Comparison of ENCODE assay signal across 9 mouse cellular contexts in genomic region chr4:148166986-148167385, GRCm38 (mm10). TPM values are rescaled to one million over a fixed set of nuclear protein-coding genes. Genes with fewer than 3 reads are reported as not detected.
DNase-seq lines count a peak whose midpoint lies in the region; ATAC-seq and TF ChIP-seq lines count a peak whose summit lies in the region.
"Had no signal": no experiment of that assay in that cellular context is flagged by ENCODE, and none has a peak within 500 bp of the region (broad histone marks: within the 10 kb centered on the region; RNA-seq: fewer than 3 reads in every experiment).

No protein-coding gene starts in this region.

- peaks cover 17% of the 10 kb centered on the region for H3K4me1 ChIP-seq in G1E (ENCODE audit: insufficient read depth, low read depth, low read length)
- H3K4me1 ChIP-seq in embryonic facial prominence, embryonic 12.5 days, result peaks cover 10% of the 10 kb centered on the region

- peaks cover 53% of the 10 kb centered on the region for H3K27me3 ChIP-seq in G1E (ENCODE audit: insufficient read depth, low read length)
- peaks cover 82% of the 10 kb centered on the region for H3K27me3 ChIP-seq in embryonic facial prominence, embryonic 12.5 days

- H3K9ac ChIP-seq in embryonic facial prominence, embryonic 12.5 days, result no peak overlapping the region

- H3K36me3 ChIP-seq in G1E (replicated peaks), result no peaks in the 10 kb centered on the region
- no peaks in the 10 kb centered on the region for H3K36me3 ChIP-seq in embryonic facial prominence, embryonic 12.5 days

- no peak overlapping the region for H3K4me3 ChIP-seq in G1E (ENCODE audit: low read depth, low read length)
- H3K4me3 ChIP-seq in embryonic facial prominence, embryonic 12.5 days, result peak overlapping the region; percentile 9; the same call in 1 of the 2 replicates

- peak overlapping the region; percentile 32 for H3K4me2 ChIP-seq in embryonic facial prominence, embryonic 12.5 days (replicated peaks)

- H3K9me3 ChIP-seq in G1E (replicated peaks), result no peaks in the 10 kb centered on the region
- no peaks in the 10 kb centered on the region for H3K9me3 ChIP-seq in embryonic facial prominence, embryonic 12.5 days

- H3K27ac ChIP-seq in embryonic facial prominence, embryonic 12.5 days, result no peak overlapping the region

- peak; percentile 36 for DNase-seq in G1E (ENCODE audit: low spot score)
- peak; percentile 74 for DNase-seq in adrenal gland, postnatal 25 days
- peak; percentile 67 to 79 for DNase-seq in heart, postnatal 36 days
- DNase-seq in layer of hippocampus, postnatal 10 days (ENCODE audit: low spot score in 2 of 2), result peak; percentile 78 to 82
- DNase-seq in lung, postnatal 4 days, result peak; percentile 43 to 79
- peak; percentile 60 for DNase-seq in right cerebral cortex, postnatal 25 days

- intact Hi-C loops in heart, postnatal 36 days (cut with DNase I), result loop anchor here (1.0 kb wide), 1 partner anchor 53 kb away; no protein-coding TSS in a partner anchor

- ATAC-seq in G1E (ENCODE audit: extremely low read depth, insufficient number of reproducible peaks, low FRiP score, poor library complexity, severe bottlenecking), result no peak
- ATAC-seq in embryonic facial prominence, embryonic 12.5 days (ENCODE audit: insufficient number of reproducible peaks, insufficient read depth, low FRiP score, low TSS enrichment), result no peak
- ATAC-seq in inflammation-experienced regulatory T-cells, adult 6 months, result no peak

- whole genome bisulfite sequencing in embryonic facial prominence, embryonic 12.5 days, result 7% methylated on average over 3 of the region's 4 CpGs

- TF ChIP-seq CTCF in G1E (IDR thresholded peaks at IDR 0.05; ENCODE audit: low read depth, low read length), result no peak

RNA-seq across cellular contexts. Expression of gene Fbxo2, which starts 6.6 kb away (rescaled TPM):
- total RNA-seq in G1E (2014; fragmentation: Nextera tagmentation) (not detected in 2 replicates), G1E (2017) (0.49 and 0.64 TPM in 2 replicates)
- polyA plus RNA-seq in G1E (2012), result 0.12 and 0.44 TPM in 2 replicates
- 4.5 and 4.7 TPM in 2 replicates for total RNA-seq in adrenal gland, postnatal 25 days (2021)
- polyA plus RNA-seq in embryonic facial prominence, embryonic 12.5 days (2016; fragmentation: Nextera tagmentation; extraction: Ambion mirVana), result 4.1 and 4.7 TPM in 2 replicates
- total RNA-seq in heart, postnatal 36 days (2021), result under 1 TPM in 1 of 2 experiments, not detected in 1; 0.19 TPM
- total RNA-seq in layer of hippocampus, postnatal 10 days (2021), result 10 to 100 TPM; 45.9 to 49.7 TPM
- not detected for polyA plus RNA-seq in inflammation-experienced regulatory T-cells, adult 6 months (2017; shearing (Covaris generic))

RNA-seq across cellular contexts. Expression of gene Fbxo44, which starts 6.7 kb away (rescaled TPM):
- total RNA-seq in G1E (2014; fragmentation: Nextera tagmentation) (7.5 and 10.1 TPM in 2 replicates), G1E (2017) (5.0 and 6.6 TPM in 2 replicates)
- 3.0 and 3.3 TPM in 2 replicates for polyA plus RNA-seq in G1E (2012)
- 7.0 and 14.6 TPM in 2 replicates for total RNA-seq in adrenal gland, postnatal 25 days (2021)
- polyA plus RNA-seq in embryonic facial prominence, embryonic 12.5 days (2016; fragmentation: Nextera tagmentation; extraction: Ambion mirVana), result 19.7 and 23.6 TPM in 2 replicates
- 10 to 100 TPM; 18.2 to 18.8 TPM for total RNA-seq in heart, postnatal 36 days (2021)
- 10 to 100 TPM; 86.6 to 87.7 TPM for total RNA-seq in layer of hippocampus, postnatal 10 days (2021)
- 1 to 10 TPM in 2 of 3 experiments, under 1 TPM in 1; 0.44 to 4.3 (median 4.1) TPM for polyA plus RNA-seq in inflammation-experienced regulatory T-cells, adult 6 months (2017; shearing (Covaris generic))

RNA-seq across cellular contexts. Expression of gene Fbxo6, which starts 15.0 kb away (rescaled TPM):
- total RNA-seq in G1E (2014; fragmentation: Nextera tagmentation), result 108 and 115 TPM in 2 replicates
- total RNA-seq in G1E (2017), result 34.1 and 39.7 TPM in 2 replicates
- 57.1 and 63.0 TPM in 2 replicates for polyA plus RNA-seq in G1E (2012)
- total RNA-seq in adrenal gland, postnatal 25 days (2021), result 45.2 and 55.3 TPM in 2 replicates
- polyA plus RNA-seq in embryonic facial prominence, embryonic 12.5 days (2016; fragmentation: Nextera tagmentation; extraction: Ambion mirVana), result 10.6 and 10.8 TPM in 2 replicates
- total RNA-seq in heart, postnatal 36 days (2021), result 10 to 100 TPM; 38.9 to 40.3 TPM
- total RNA-seq in layer of hippocampus, postnatal 10 days (2021), result 10 to 100 TPM; 22.6 to 26.3 TPM
- 10 to 100 TPM; 48.0 to 55.6 (median 52.6) TPM for polyA plus RNA-seq in inflammation-experienced regulatory T-cells, adult 6 months (2017; shearing (Covaris generic))

RNA-seq across cellular contexts. Expression of gene Draxin, which starts 36.5 kb away (rescaled TPM):
- total RNA-seq in G1E (2014; fragmentation: Nextera tagmentation), result not detected in 2 replicates
- under 0.01 and 0.16 TPM in 2 replicates for total RNA-seq in G1E (2017)
- polyA plus RNA-seq in G1E (2012), result not detected in 2 replicates
- total RNA-seq in adrenal gland, postnatal 25 days (2021), result 0.15 and 0.24 TPM in 2 replicates
- polyA plus RNA-seq in embryonic facial prominence, embryonic 12.5 days (2016; fragmentation: Nextera tagmentation; extraction: Ambion mirVana), result 1.7 and 1.8 TPM in 2 replicates
- total RNA-seq in heart, postnatal 36 days (2021), result under 1 TPM; 0.05 to 0.11 TPM
- 10 to 100 TPM in 1 of 2 experiments, 1 to 10 TPM in 1; 9.9 to 10.8 TPM for total RNA-seq in layer of hippocampus, postnatal 10 days (2021)
- polyA plus RNA-seq in inflammation-experienced regulatory T-cells, adult 6 months (2017; shearing (Covaris generic)), result not detected
- polyA plus RNA-seq: heart, embryonic 16.5 days had no signal

RNA-seq across cellular contexts. Expression of gene Mad2l2, which starts 36.8 kb away (rescaled TPM):
- total RNA-seq in G1E (2014; fragmentation: Nextera tagmentation), result 25.1 and 40.0 TPM in 2 replicates
- total RNA-seq in G1E (2017), result 9.4 and 14.9 TPM in 2 replicates
- 23.8 and 24.6 TPM in 2 replicates for polyA plus RNA-seq in G1E (2012)
- total RNA-seq in adrenal gland, postnatal 25 days (2021), result 16.2 and 20.3 TPM in 2 replicates
- 80.2 and 87.3 TPM in 2 replicates for polyA plus RNA-seq in embryonic facial prominence, embryonic 12.5 days (2016; fragmentation: Nextera tagmentation; extraction: Ambion mirVana)
- 10 to 100 TPM; 10.6 to 11.9 TPM for total RNA-seq in heart, postnatal 36 days (2021)
- 10 to 100 TPM; 24.1 to 26.5 TPM for total RNA-seq in layer of hippocampus, postnatal 10 days (2021)
- 10 to 100 TPM; 36.3 to 49.1 (median 39.6) TPM for polyA plus RNA-seq in inflammation-experienced regulatory T-cells, adult 6 months (2017; shearing (Covaris generic))
